Mouse (Mus musculus) lung, embryonic 15.5 days (tissue): ENCODE results near the gene Rnase10. TPM values are rescaled to one million over a fixed set of nuclear protein-coding genes. Genes with fewer than 3 reads are reported as not detected.

ENCODE experiments used
- ATAC-seq: fragments of 200-750 bp; cut with Nextera tagmentation; 2 replicates; pipeline ENCODE4 v1.8.0; 2017; ENCODE audit warnings: moderate number of reproducible peaks, borderline replicate concordance; ENCODE audit not compliant: low FRiP score, low TSS enrichment; ENCODE audit errors: extremely low read depth
- H3K27ac ChIP-seq: fragments of 300-500 bp; sonication (generic); 2 replicates; pipeline ENCODE4 v1.5.1; 2015; ENCODE audit warnings: moderate library complexity, mild to moderate bottlenecking, inconsistent platforms
- H3K27me3 ChIP-seq: fragments of 300-500 bp; sonication (generic); 2 replicates; pipeline ENCODE4 v1.6.1; 2015; ENCODE audit warnings: inconsistent platforms
- H3K36me3 ChIP-seq: fragments of 300-500 bp; sonication (generic); 2 replicates; pipeline ENCODE4 v1.6.1; 2015; ENCODE audit warnings: inconsistent platforms
- H3K4me1 ChIP-seq: fragments of 300-500 bp; sonication (generic); 2 replicates; pipeline ENCODE4 v1.6.1; 2015; ENCODE audit warnings: inconsistent platforms
- H3K4me2 ChIP-seq: fragments of 300-500 bp; sonication (generic); 2 replicates; pipeline ENCODE4 v1.6.1; 2015; ENCODE audit warnings: inconsistent platforms, mild to moderate bottlenecking, moderate library complexity
- H3K4me3 ChIP-seq: fragments of 300-500 bp; sonication (generic); 2 replicates; pipeline ENCODE4 v1.5.1; 2015; ENCODE audit warnings: mild to moderate bottlenecking, inconsistent platforms
- H3K9ac ChIP-seq: fragments of 300-500 bp; sonication (generic); 2 replicates; pipeline ENCODE4 v1.6.1; 2015; ENCODE audit warnings: inconsistent platforms
- H3K9me3 ChIP-seq: fragments of 300-500 bp; sonication (generic); 2 replicates; pipeline ENCODE4 v1.6.1; 2016; ENCODE audit warnings: inconsistent platforms
- WGBS: fragments of 180-500 bp; shearing (Covaris S2); methylation state at CpG from one replicate; pipeline ENCODE4 v1.1.7; 2015; 5-methylcytosine and 5-hydroxymethylcytosine counted together
- polyA plus RNA-seq: library from polyadenylated mRNA; unstranded; fragments of >200 nt; fragmentation: Nextera tagmentation; extraction: Ambion mirVana; gene quantifications from 2 replicates; pipeline ENCODE4 v1.2.1, GENCODE M21; 2015

The Rnase10 gene
- polyA plus RNA-seq, 1 experiment from 2014 or later, result 0.25 TPM

DNA sequence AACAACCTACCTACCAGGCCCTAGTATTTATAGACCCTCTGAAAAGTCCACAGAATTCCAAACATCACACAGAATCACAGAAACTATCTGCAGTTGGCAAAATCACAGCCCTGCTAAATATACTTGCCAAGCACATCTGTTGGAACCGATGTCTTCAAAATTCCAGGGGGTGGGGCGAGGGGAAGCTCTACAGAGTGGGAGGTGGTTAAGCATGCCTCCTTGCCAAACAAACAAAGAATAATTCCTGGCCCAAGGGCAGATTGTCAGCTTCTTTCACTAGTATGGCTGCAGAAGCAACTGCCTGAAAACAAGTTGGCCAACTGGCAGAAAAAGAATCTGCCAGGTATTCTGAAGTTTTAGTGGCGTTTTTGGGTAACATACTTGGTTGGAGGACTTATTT, 9.7 kb downstream of the Rnase10 start:
- Histone ChIP-seq H3K9ac (no peak overlapping the region), H3K4me2 (no peak overlapping the region), H3K36me3 (no peaks in the 10 kb centered on the region), H3K9me3 (no peaks in the 10 kb centered on the region), H3K27me3 (no peaks in the 10 kb centered on the region), H3K4me3 (no peak overlapping the region), H3K27ac (no peak overlapping the region), H3K4me1 (no peaks in the 10 kb centered on the region)
- WGBS, result 49% methylated on average over 3 of the region's 3 CpGs
- ATAC-seq, result no peak

DNA sequence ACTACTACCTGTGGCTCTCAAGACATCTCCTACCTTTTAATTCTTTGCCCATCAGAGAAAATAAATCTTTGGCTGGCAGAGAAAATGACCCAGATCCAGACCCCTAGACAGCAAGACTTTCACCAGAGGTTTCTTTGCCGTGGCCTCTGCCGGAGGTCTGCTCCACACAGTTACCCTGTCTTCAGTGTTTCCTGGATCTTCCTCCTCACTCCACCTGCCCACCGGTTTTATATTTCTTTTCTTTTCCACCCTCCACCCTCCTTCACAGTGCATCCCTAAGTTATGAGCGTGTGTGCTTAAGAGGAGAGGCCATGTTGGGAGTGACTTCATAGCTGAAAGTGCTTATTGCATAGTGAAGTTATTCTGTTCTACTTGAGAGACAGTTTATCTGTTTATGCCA, 15.9 kb downstream of the Rnase10 start:
- ATAC-seq, result no peak
- WGBS, result 74% methylated on average over 4 of the region's 4 CpGs

DNA sequence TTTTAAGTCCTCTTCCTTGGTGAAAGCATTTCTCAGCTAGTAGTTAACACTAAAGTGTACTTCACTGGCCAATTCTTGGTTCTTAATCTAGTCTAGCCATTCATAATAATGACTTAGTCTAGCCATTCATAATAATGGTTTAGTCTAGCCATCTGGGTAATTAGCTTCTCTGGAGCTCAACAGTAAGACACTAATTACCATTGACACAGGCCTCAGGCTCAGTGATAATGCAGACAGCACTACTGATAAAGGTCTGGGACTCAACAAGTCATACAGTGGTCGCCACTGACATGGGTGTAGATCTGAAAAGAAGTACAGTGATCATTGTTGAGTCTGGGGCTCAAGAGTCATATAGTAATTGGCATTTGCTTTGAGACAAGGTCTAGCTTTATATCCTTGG, 17.3 kb downstream of the Rnase10 start:
- H3K9ac ChIP-seq, result no peak overlapping the region
- no peak overlapping the region for H3K27ac ChIP-seq
- 79% methylated on average over 1 of the region's 1 CpGs for WGBS
- no peaks in the 10 kb centered on the region for H3K9me3 ChIP-seq
- H3K36me3 ChIP-seq, result no peaks in the 10 kb centered on the region
- no peak overlapping the region for H3K4me3 ChIP-seq
- no peaks in the 10 kb centered on the region for H3K27me3 ChIP-seq
- no peak for ATAC-seq
- H3K4me1 ChIP-seq, result no peaks in the 10 kb centered on the region
- H3K4me2 ChIP-seq, result no peak overlapping the region

More for the DNA sequence above, 15.9 kb downstream of the Rnase10 start:
- no peaks in the 10 kb centered on the region for H3K4me1 ChIP-seq
- no peak overlapping the region for H3K27ac ChIP-seq
- no peak overlapping the region for H3K4me3 ChIP-seq
- H3K27me3 ChIP-seq, result no peaks in the 10 kb centered on the region
- no peak overlapping the region for H3K4me2 ChIP-seq
- no peaks in the 10 kb centered on the region for H3K9me3 ChIP-seq
- H3K9ac ChIP-seq, result no peak overlapping the region
- H3K36me3 ChIP-seq, result no peaks in the 10 kb centered on the region

DNA sequence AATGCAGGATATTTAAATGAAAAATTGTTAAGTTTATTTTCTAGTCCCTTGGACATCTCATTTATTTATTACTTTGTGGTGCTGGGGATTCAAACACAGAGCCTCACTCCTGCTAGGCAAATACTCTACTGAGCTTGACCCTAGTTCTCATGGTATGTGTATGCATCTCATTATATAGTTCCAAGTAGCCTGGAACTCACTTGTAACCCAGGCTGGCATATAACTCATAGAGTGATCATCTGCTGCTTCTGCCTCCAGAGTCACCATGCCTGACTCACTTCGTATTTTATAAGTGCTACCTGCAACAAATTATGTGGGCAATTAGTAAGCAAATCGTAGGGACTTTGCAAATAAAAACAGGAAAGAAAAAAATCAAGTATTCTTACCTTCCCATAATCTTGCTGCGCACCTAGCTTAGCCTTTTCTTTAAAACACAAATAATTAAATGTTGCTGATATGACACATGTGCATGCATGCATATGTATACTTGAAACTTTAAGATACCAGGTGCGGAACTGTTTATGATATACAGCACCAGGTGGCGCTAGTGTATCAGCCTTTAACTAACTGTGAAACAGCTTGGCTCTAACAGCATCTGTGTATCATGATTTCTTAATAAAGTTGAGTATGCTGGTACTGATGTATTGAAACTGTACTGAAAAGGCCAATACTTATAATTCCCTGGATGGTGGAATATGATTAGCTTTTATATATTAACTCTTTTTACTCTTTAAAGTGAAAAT, 19.0 kb downstream of the Rnase10 start:
- Histone ChIP-seq H3K9ac (no peak overlapping the region), H3K27ac (no peak overlapping the region), H3K36me3 (no peaks in the 10 kb centered on the region), H3K27me3 (no peaks in the 10 kb centered on the region), H3K9me3 (no peaks in the 10 kb centered on the region), H3K4me1 (no peaks in the 10 kb centered on the region), H3K4me2 (no peak overlapping the region), H3K4me3 (no peak overlapping the region)
- no peak for ATAC-seq
- 40% methylated on average over 5 of the region's 5 CpGs for WGBS

DNA sequence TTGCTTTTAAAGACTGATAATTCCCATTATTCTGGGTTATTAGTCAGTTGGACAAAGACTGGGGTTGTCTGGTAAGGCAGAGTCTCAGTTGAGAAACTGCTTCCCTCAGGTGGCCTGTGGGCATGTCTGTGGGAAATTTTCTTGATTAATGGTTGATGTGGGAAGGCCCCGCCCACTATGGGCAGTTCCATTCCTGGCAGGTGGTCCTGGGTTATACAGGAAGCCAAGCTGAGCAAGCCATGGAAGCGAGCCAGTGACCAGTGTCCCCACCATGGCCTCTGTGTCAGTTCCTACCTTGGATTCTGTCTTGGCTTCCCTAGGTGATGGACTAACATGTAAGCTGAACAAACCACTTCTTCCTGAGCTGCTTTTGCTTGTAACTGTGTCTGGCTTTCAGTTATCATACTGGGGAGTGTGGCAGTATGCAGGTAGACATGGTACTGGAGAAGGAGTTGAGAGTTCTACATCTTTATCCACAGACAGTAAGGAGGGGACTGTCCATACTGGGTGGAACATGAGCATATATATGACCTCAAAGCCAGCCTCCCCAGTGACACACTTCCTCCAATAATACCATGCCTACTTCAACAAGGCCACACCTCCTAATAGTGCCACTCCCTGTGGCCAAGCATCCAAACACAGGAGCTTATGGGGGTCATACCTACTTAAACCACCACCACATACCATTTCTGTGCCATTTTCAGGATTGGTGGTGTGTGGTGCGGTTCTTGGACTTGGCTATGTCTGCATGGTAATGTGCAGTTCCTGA, 20.0 kb downstream of the Rnase10 start:
- no peak for ATAC-seq
- Histone ChIP-seq H3K4me1 (no peaks in the 10 kb centered on the region), H3K4me2 (no peak overlapping the region), H3K4me3 (no peak overlapping the region), H3K27me3 (no peaks in the 10 kb centered on the region), H3K27ac (no peak overlapping the region), H3K9me3 (no peaks in the 10 kb centered on the region), H3K36me3 (no peaks in the 10 kb centered on the region), H3K9ac (no peak overlapping the region)
- 61% methylated on average over 3 of the region's 3 CpGs for WGBS

DNA sequence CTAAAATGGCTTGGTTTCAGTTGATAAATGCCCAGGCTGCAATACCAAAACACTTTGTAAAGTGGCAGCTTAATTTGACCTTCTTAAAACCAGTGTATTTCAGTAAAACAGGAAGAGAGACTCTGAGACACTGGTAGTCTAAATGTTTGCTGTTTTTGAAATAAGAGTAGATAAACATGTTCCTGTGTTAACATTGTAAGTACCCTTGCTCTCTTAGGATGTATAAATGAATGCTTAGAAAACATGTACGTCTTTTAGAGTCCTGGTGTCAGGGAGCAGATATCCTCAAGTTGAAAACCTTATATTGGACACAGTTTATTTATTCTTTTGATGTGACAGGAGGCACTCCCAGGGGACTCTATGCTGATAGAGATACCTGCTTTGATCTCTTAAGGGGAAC, 27.7 kb downstream of the Rnase10 start:
- no peak for ATAC-seq
- no peak overlapping the region for H3K4me3 ChIP-seq

DNA sequence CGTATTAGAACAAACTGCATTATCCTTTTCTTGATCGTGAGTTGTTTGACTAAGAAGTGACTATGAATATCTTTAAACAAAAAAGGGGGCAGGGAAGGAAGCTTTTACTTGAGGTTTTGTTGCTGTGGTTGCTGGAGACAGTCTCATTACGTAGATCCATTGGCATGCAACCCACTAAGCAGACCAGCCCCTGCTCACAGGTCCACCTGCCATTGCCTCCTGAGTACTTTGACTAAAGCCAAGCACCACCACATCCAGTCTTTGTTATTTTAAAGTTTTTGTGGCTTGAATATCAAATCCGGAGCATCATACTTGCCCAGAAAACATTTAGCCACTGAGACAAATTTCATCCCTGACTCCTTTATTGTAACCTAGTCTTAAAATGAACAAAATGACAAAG, 28.7 kb downstream of the Rnase10 start:
- Histone ChIP-seq H3K9me3 (no peaks in the 10 kb centered on the region), H3K4me1 (no peaks in the 10 kb centered on the region), H3K4me3 (no peak overlapping the region), H3K9ac (no peak overlapping the region), H3K27ac (no peak overlapping the region), H3K36me3 (no peaks in the 10 kb centered on the region), H3K27me3 (no peaks in the 10 kb centered on the region), H3K4me2 (no peak overlapping the region)
- ATAC-seq, result no peak
- 77% methylated on average over 4 of the region's 4 CpGs for WGBS

More for the DNA sequence above, 27.7 kb downstream of the Rnase10 start:
- Histone ChIP-seq H3K9ac (no peak overlapping the region), H3K27ac (no peak overlapping the region), H3K36me3 (no peaks in the 10 kb centered on the region), H3K9me3 (no peaks in the 10 kb centered on the region), H3K27me3 (no peaks in the 10 kb centered on the region), H3K4me1 (no peaks in the 10 kb centered on the region), H3K4me2 (no peak overlapping the region)
- WGBS, result 26% methylated on average over 1 of the region's 1 CpGs

DNA sequence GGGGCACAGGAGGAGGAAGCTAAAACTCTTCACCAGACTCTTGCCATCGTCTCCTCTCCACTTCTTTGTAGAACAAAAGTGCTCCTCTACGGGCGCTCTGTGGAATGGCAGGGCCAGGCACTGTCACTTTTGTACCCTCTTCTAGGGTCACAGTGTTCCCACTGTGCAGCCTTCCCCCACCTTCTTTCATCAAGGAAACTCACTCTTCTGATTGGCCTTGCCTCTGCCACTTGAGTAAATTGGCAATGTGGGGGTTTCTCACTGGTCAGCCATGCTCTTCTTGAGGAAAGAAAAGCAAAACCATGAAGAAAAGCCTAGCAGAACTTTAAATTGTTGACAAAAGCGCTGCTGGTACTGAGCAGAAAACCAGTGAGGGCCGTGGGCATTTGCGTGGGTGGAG, 34.2 kb downstream of the Rnase10 start, which contains the start of gene Rnase9:
TSS of gene Rnase9 (minus strand) at position 101 of the 400 bp plus-strand sequence.
- Histone ChIP-seq H3K27ac (no peak within 1 kb of the TSS), H3K4me2 (no peak within 1 kb of the TSS), H3K36me3 (no peaks in the 10 kb centered on the region), H3K27me3 (no peaks in the 10 kb centered on the region), H3K4me3 (no peak within 1 kb of the TSS), H3K4me1 (no peaks in the 10 kb centered on the region), H3K9me3 (no peaks in the 10 kb centered on the region), H3K9ac (no peak within 1 kb of the TSS)
- ATAC-seq, result no peak
- 78% methylated on average over 6 of the region's 6 CpGs for WGBS

DNA sequence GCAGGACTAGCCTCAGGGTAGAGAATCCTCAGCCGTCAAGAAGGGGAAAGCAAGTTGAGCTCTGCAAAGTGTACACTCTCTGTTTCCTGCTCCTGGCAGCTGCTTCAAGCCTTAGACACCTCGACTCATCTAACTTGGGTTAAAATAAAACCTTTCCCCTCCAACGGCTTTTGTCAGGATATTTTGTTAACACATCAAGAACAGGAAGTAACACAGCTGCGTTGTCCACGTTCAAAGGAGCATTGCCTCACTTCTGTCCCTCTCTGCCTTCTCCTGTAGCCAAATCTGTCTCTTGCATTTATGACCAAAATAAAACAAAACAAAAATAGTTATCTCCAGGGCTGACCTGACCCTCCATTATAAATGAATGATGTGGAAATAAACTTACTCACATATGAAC, 40.3 kb downstream of the Rnase10 start:
- WGBS, result 15% methylated on average over 5 of the region's 5 CpGs
- Histone ChIP-seq H3K4me3 (no peak overlapping the region), H3K27me3 (no peaks in the 10 kb centered on the region), H3K4me2 (no peak overlapping the region), H3K4me1 (peaks cover 7% of the 10 kb centered on the region; the same call in 1 of the 2 replicates), H3K9ac (no peak overlapping the region), H3K36me3 (no peaks in the 10 kb centered on the region), H3K9me3 (no peaks in the 10 kb centered on the region), H3K27ac (no peak overlapping the region)
- peak; percentile 55; the same call in 1 of the 2 replicates for ATAC-seq

DNA sequence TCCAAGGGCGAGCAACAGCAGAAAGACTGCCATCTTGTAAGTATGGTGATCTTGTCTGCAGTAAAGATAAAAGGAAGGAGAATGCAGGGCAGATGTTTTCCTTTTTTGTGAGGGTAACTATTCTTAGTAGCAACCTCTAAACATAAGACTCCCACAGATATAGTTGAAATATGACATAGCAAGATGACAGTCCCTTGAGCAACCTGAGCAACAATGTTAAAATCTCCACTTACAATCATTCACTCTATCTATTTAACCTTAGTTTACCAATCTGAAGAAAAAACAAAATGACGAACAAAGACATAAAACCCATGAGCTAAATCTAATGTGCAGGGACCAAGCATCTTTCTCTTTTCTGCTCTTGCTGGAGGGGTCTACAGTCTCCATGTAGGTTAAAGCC, 42.5 kb downstream of the Rnase10 start, which contains the start of gene Rnase11:
TSS of gene Rnase11 (minus strand) at position 101 of the 400 bp plus-strand sequence.
- no peak within 1 kb of the TSS for H3K4me2 ChIP-seq
- 85% methylated on average over 2 of the region's 2 CpGs for WGBS
- H3K4me3 ChIP-seq, result no peak within 1 kb of the TSS
- no peak within 1 kb of the TSS for H3K9ac ChIP-seq
- no peaks in the 10 kb centered on the region for H3K36me3 ChIP-seq
- no peaks in the 10 kb centered on the region for H3K27me3 ChIP-seq
- peaks cover 7% of the 10 kb centered on the region; the same call in 1 of the 2 replicates for H3K4me1 ChIP-seq
- ATAC-seq, result no peak
- no peak within 1 kb of the TSS for H3K27ac ChIP-seq
- no peaks in the 10 kb centered on the region for H3K9me3 ChIP-seq

DNA sequence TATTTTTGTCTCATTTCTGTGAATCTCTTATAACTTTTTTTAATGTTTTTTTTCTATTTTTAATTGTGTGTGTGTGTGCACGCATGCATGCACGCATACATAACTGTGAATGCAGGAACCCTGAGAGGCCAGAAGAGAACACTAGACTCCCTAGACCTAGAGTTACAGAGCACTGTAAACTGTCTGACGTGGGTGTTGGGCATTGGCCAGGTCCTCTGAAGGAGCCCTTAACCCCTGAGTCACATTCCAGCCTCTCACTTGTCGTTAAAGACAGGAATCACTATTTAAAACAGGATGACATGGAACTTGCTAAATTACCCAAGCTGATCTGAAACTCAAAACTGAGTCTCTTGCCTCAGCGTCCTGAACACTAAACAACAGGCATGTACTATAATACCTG, 44.4 kb downstream of the Rnase10 start:
- H3K9ac ChIP-seq, result no peak overlapping the region
- no peaks in the 10 kb centered on the region for H3K27me3 ChIP-seq
- H3K9me3 ChIP-seq, result no peaks in the 10 kb centered on the region
- no peak overlapping the region for H3K4me3 ChIP-seq
- no peak overlapping the region for H3K27ac ChIP-seq
- peaks cover 7% of the 10 kb centered on the region; the same call in 1 of the 2 replicates for H3K4me1 ChIP-seq
- no peaks in the 10 kb centered on the region for H3K36me3 ChIP-seq
- 44% methylated on average over 5 of the region's 5 CpGs for WGBS
- no peak for ATAC-seq
- no peak overlapping the region for H3K4me2 ChIP-seq

DNA sequence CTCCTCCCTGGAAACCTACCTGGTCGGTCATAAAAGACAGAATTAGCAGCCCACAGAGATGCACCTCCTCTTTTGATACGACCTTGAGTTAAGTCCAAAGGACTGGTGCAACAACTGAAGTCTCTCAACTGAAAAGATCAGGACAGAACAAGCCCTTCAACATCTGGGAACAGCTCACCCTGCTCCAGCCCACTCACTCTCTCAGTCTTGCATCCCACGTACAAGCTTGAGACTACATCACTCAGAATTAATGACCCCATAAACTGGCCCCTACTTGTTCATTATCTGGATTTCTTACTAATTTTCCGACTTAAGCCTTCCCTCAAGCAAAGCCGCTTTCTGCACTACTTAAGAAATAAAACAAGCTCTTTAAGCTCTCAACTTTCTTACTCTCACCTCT, 45.6 kb downstream of the Rnase10 start:
- Histone ChIP-seq H3K36me3 (no peaks in the 10 kb centered on the region), H3K27ac (no peak overlapping the region), H3K4me2 (no peak overlapping the region), H3K4me1 (no peaks in the 10 kb centered on the region; the same call in 1 of the 2 replicates), H3K9ac (no peak overlapping the region), H3K4me3 (no peak overlapping the region), H3K27me3 (no peaks in the 10 kb centered on the region), H3K9me3 (no peaks in the 10 kb centered on the region)
- no peak for ATAC-seq
- 68% methylated on average over 5 of the region's 5 CpGs for WGBS
